Mouse (Mus musculus) megakaryocyte progenitor cell, adult 5-6 weeks (primary cell): Measurements from ENCODE around the gene Terb1. TPM values are rescaled to one million over a fixed set of nuclear protein-coding genes. Genes with fewer than 3 reads are reported as not detected.
A peak's percentile ranks its signal among the peaks of the same experiment; 100 is the strongest.

Experiments used
- ATAC-seq: replicated peaks from 2 replicates; pipeline ENCODE4 v1.8.0; 2016; ENCODE audit warnings: mild to moderate bottlenecking, moderate TSS enrichment, inconsistent platforms; ENCODE audit not compliant: poor library complexity
- total RNA-seq, 2 experiments: library from RNA; stranded (forward) in 1 of 2; stranded (reverse) in 1 of 2; fragments of 157-497, 149-512 nt in 1 of 2; fragments of 200-1000 nt in 1 of 2; gene quantifications; 2 replicates each; pipeline versions ENCODE4 v1.2.3 to v1.2.4; 2015 to 2017

Gene Terb1
- total RNA-seq (2015), result not detected in 2 replicates
- total RNA-seq (2017), result not detected in 2 replicates

GRCm38 (mm10) chr8:104509061-104510006 is at the start of gene Terb1:
Terb1 (minus strand) TSS chr8:104509910.
- ATAC-seq, result peak; percentile 67

DNA sequence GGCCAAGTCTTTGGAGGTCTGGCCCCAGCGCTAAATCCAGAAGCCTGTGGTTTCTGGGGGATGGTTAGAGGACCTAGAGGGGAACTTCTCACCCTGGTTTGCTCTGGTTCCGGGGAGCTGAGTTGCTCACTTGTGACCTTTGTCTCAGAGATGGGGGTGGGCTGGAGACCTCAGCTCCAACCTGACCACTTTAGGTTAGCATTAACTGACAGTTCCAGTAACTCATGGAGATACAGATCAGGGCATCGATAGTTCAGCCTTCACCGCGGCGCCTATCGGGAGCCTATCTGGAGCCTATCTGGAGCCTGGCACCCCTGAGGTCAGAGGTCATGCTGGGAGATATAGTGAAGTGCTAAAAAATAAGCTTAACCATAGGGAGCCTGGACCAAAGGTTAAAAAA is 47.5 kb upstream of the Terb1 start:
- ATAC-seq, result no peak

DNA sequence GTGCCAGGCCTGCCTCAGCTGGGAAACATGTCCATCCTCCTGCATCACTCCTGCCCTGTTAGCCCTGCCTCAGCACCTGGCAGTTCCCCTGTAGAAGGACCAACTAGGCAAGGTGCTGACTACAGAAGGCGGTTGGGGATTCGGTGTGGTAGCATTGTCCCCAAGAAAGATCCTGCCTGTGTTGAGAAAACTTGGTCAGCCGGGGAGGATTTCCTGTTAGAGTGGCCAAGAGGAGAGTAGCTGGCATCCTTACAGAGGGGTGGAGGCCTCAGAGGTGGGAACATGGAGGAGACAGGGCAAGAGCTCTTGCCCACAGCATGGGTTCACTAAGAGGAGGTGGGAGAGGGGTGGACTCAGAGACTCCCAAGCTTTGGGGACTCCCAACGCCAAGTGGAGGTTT is 45.5 kb upstream of the Terb1 start:
- no peak for ATAC-seq

DNA sequence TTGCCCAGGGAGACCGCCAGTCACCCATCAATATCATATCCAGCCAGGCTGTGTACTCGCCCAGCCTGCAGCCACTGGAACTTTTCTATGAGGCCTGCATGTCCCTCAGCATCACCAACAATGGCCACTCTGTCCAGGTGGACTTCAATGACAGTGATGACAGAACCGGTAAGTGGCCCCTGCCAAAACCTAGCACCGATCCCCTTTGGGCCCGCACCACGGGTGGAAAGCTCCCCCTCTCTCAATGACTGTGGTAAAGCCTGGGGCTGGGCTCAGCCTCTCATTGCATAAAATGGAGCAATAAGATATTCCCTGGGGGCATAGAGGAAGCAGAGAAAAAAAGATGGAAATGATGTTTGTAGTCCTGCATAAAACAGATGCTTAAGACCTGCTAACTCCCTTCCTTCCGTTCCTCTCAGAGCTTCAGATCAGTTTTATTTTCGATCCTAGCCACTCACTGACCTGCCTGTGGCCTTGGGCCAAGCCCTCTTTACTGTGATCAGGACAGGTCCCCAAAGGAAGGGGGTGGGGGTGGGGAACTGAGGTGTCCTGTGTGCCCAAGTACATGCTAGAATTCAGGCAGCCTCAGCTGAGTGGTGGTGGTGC is 33.8 kb upstream of the Terb1 start:
- no peak for ATAC-seq

DNA sequence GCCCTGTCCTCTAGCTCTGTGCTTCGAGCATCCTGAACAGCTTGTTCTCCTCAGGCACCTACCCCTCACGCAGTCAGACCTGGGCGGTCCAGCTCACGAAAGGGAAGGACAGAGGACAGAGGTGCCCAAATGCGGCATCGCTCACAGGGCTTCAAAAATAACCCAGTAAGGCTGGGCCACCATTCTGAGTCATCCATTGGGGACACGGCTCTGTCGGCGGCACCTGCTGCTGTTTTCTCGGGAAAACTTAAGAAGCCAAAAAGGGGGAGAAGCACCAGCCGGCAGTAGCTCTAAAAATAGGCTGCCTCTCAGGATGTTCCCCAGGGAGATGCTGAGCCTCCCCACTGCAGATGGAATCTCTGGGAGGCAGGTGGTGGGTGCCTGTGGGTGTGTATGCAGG is 32.5 kb upstream of the Terb1 start:
- no peak for ATAC-seq

GRCm38 (mm10) chr8:104541515-104541880 is 31.8 kb upstream of the Terb1 start:
- peak; percentile 19; the same call in 1 of the 2 replicates for ATAC-seq

- ATAC-seq, result peak; percentile 46
Measured at GRCm38 (mm10) chr8:104540710-104541514, 31.2 kb upstream of the Terb1 start.

DNA sequence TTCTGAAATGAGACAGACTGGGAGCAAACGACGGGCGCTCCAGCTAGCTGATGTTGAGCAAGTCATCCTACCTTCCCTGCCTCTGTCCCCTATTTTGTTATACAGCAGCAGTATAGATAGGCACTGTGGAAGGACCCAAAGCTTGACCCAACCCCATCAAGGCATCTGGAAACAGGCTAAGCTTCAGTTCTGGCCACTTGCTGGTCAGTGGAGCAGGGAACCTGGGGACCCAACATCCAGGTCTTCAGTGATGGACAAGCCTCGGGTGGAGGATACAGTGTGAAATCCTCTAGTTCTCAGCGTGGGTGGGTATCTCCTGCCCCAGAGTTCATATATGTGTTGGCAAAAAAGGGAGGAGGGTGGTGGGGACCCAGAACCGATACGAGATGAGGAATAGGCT is 30.5 kb upstream of the Terb1 start:
- ATAC-seq, result no peak

- peak; percentile 6; the same call in 1 of the 2 replicates for ATAC-seq
Measured at GRCm38 (mm10) chr8:104539566-104539965, 29.9 kb upstream of the Terb1 start.

DNA sequence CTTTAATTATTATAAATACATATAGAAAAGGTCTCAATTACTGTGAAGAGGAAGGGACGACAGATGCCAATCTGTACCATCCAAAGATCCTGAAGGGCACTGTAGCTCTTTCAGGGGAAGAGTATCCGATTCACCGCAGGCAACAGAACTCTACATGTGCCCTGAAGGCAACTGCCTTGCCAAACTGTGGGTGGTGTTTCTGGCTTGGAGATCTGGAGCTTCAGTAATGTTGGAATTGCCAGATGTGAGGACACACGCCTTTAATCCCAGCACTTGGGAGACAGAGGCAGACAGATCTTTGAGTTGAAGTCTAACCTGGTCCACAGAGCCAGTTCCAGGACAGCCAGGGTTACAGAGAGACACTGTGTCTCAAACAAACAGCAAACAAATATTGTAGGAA is 29.2 kb upstream of the Terb1 start:
- ATAC-seq, result no peak

- ATAC-seq, result no peak
Measured at GRCm38 (mm10) chr8:104536028-104536427, 26.3 kb upstream of the Terb1 start.

DNA sequence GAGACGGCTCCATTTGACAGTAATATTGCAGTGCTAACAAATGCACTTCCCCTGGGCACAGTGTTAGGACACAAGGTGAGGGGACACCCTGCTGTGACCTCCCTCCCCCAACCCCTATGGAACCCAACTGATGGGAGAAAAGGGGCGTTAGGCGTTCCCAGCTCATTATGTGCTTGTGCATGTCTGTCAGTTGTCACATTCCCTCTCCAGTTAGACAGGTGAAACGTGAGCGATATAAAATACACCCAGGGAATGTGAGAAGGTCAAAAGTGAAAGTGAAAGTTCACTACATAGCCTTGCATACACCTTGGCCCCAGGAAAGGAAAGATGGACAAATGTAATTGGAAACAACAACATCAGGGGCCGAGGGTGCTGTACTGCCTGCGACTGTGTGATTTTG is 25.7 kb upstream of the Terb1 start:
- peak; percentile 3; the same call in 1 of the 2 replicates for ATAC-seq

- peak; percentile 53 for ATAC-seq
Measured at GRCm38 (mm10) chr8:104534779-104535141, 25.1 kb upstream of the Terb1 start.

- ATAC-seq, result peak; percentile 85
Measured at GRCm38 (mm10) chr8:104533971-104534778, 24.5 kb upstream of the Terb1 start, which contains the start of the genes Nae1 and Car7. Nae1 (minus strand) TSS chr8:104534637. Car7 (plus strand) TSS chr8:104534689.

GRCm38 (mm10) chr8:104533551-104533950 is 23.8 kb upstream of the Terb1 start:
- 0 out of 2 replicates have a peak, but pooled peaks have one; percentile 1 for ATAC-seq

DNA sequence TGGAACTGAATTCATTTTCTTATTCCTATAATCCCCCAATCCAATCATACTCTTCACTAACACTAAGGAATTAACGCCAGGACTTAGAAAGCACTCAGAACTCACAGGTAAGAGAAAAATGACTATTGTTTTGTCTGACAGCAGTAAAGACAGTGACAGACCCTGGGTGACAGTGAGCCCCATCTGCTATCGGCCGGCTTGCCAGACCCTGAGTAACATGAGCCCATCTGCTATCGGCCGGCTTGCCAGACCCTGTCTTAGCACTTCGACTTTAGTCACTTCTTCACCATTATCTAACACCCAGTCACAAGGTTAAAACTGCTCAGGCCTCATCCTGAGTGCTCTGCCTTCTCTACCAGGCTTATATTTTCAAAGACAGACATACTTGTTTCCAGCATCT is 20.0 kb upstream of the Terb1 start:
- ATAC-seq, result no peak

DNA sequence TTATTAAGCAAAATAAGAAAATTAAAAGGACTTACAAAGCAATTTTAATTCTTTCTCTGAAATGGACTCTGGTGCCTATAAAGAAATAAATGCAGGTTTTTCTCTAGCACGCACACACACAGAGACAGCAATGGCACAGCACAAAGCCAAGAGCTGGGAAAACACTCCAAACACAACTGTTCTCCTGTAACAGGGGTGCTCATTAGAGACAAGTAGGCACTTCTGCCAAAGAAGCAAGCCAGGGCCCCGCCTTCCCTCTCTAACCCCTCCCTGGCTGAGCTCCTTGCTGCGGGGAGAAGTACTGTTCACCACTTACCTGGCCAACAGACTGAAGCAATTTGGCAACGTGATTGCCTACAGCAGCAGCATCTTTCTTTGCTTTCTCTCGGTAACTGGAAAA is 8.2 kb upstream of the Terb1 start:
- ATAC-seq, result no peak

DNA sequence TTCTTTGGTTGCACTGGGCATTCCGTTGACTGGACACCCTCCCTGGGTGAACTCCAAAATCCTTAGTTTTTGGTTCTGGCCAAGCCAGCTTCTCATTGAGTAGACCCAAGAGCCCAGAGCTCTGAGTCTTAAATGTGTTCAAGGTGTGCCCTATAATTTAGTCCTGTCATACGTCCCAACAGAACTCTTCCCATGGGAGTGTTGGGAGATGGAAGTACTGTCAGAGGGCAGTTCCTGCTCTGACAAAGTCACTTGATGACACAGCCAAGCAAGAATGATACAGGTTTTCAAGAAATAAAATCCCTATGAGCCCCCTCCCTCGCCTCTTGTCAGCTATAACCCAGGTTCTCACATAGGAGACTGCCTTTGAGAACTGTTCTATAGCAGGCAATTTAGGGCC is 424 bp upstream of the Terb1 start:
- no peak for ATAC-seq

- no peak for ATAC-seq
Measured at GRCm38 (mm10) chr8:104479091-104479490, 30.6 kb downstream of the Terb1 start.

DNA sequence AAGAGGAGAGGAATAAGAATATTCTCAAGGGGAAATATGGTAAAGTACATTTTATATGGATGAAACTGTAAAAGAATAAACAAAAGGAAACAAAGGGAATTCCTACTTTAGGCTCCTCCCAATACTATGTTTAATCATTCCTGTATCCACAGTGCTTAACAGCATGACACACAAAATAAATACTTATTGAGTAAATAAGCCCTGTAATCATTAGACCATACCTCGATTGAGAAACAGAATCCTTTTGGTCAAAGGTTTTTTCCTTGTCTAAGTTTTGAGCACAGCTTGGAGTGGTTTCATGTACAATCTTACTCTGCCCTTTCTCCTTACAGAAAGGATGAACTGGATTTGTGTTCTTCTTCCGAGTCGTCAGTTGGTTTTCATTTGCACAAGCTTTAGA is 37.2 kb downstream of the Terb1 start:
- no peak for ATAC-seq
